10 mouse cellular contexts compared by ENCODE assay signal in genomic region chr5:73585212-73586115, GRCm38 (mm10). TPM values are rescaled to one million over a fixed set of nuclear protein-coding genes. Genes with fewer than 3 reads are reported as not detected.
DNase-seq lines count a peak whose midpoint lies in the region; ATAC-seq lines count a peak whose summit lies in the region.
"Had no signal": no experiment of that assay in that cellular context is flagged by ENCODE, and none has a peak within 500 bp of the region (broad histone marks: within the 10 kb centered on the region; RNA-seq: fewer than 3 reads in every experiment).

No protein-coding gene starts in this region.

- 30% methylated on average over 7 of the region's 7 CpGs for WGBS in hindbrain, embryonic 11.5 days
- 24% methylated on average over 7 of the region's 7 CpGs for WGBS in midbrain, embryonic 15.5 days

- H3K36me3 ChIP-seq in hindbrain, embryonic 11.5 days (ENCODE audit: control insufficient read depth, insufficient read depth, low read length): no peaks in the 10 kb centered on the region
- no peaks in the 10 kb centered on the region for H3K36me3 ChIP-seq in midbrain, embryonic 15.5 days (replicated peaks)

- no peaks in the 10 kb centered on the region for H3K27me3 ChIP-seq in hindbrain, embryonic 11.5 days (ENCODE audit: control insufficient read depth, insufficient read depth, low read length)
- no peaks in the 10 kb centered on the region for H3K27me3 ChIP-seq in midbrain, embryonic 15.5 days (replicated peaks)

- no peak overlapping the region for H3K4me2 ChIP-seq in hindbrain, embryonic 11.5 days (replicated peaks; ENCODE audit: low read depth, low read length)
- H3K4me2 ChIP-seq in midbrain, embryonic 15.5 days: no peak overlapping the region

- H3K27ac ChIP-seq in hindbrain, embryonic 11.5 days (ENCODE audit: low read depth, low read length): peak overlapping the region; percentile 1; the same call in 1 of the 2 replicates
- peak overlapping the region; percentile 60 for H3K27ac ChIP-seq in midbrain, embryonic 15.5 days
- H3K27ac ChIP-seq: kidney, postnatal 0 days had no signal

- no peaks in the 10 kb centered on the region for H3K4me1 ChIP-seq in hindbrain, embryonic 11.5 days (replicated peaks; ENCODE audit: control insufficient read depth, insufficient read depth, low read length)
- peaks cover 11% of the 10 kb centered on the region for H3K4me1 ChIP-seq in midbrain, embryonic 15.5 days

- no peak for DNase-seq in frontal cortex, postnatal 25 days (ENCODE audit: low spot score in 2 of 2)
- DNase-seq in cerebellum, adult 8-10 months: peak; percentile 12
- DNase-seq in hindbrain, embryonic 11.5 days (ENCODE audit: low spot score): peak; percentile 31
- no peak for DNase-seq in kidney, adult 9 months
- no peak for DNase-seq in gastrocnemius, postnatal 4 days (ENCODE audit: low spot score in 2 of 2)

- peak; percentile 82 for ATAC-seq in frontal cortex, adult (ENCODE audit: low TSS enrichment)
- peak; percentile 22; the same call in 1 of the 2 replicates for ATAC-seq in hindbrain, embryonic 11.5 days (ENCODE audit: low FRiP score)
- peak; percentile 60 for ATAC-seq in midbrain, embryonic 15.5 days (replicated peaks)
- no peak for ATAC-seq in monocyte, adult 5-6 weeks (replicated peaks; ENCODE audit: insufficient number of reproducible peaks, low FRiP score, low TSS enrichment, poor library complexity, severe bottlenecking)

- H3K4me3 ChIP-seq in hindbrain, embryonic 11.5 days (ENCODE audit: low read depth, low read length): no peak overlapping the region
- H3K4me3 ChIP-seq in midbrain, embryonic 15.5 days: no peak overlapping the region

- no peak overlapping the region for H3K9ac ChIP-seq in hindbrain, embryonic 11.5 days (ENCODE audit: low read depth, low read length)
- no peak overlapping the region for H3K9ac ChIP-seq in midbrain, embryonic 15.5 days

- no peaks in the 10 kb centered on the region for H3K9me3 ChIP-seq in hindbrain, embryonic 11.5 days (ENCODE audit: control insufficient read depth, low read length)
- no peaks in the 10 kb centered on the region for H3K9me3 ChIP-seq in midbrain, embryonic 15.5 days

RNA-seq across cellular contexts. Expression of gene Lrrc66, which starts 46.9 kb away (rescaled TPM):
- polyA plus RNA-seq in hindbrain, embryonic 11.5 days (2014; fragmentation: Nextera tagmentation; extraction: Ambion mirVana): 0.15 TPM in 1 of 2 replicates, not detected in the other
- not detected in 2 replicates for polyA plus RNA-seq in midbrain, embryonic 15.5 days (2015; fragmentation: Nextera tagmentation; extraction: Ambion mirVana)
- not detected in 3 replicates for total RNA-seq in monocyte, adult 5-6 weeks (2017)
- under 1 TPM; 0.31 to 0.32 TPM for total RNA-seq in gastrocnemius, postnatal 4 days (2021)
- total RNA-seq: liver, adult 2 months had no signal
- polyA plus RNA-seq: liver, adult 2 months had no signal

Comparison
In these comparisons a context has a peak if more than half of its experiments do, and no peak if none do; other contexts are left out.
1. DNase-seq: peak in cerebellum, adult 8-10 months (single experiment) and hindbrain, embryonic 11.5 days (single experiment); none in frontal cortex, postnatal 25 days (0 of 2), kidney, adult 9 months (single experiment) and gastrocnemius, postnatal 4 days (0 of 2).